Mouse (Mus musculus): ENCODE measurements at regions not wholly inside any gene's neighbourhood (a gene's known extent, or its start where the extent isn't known, plus 50 kb on each side); places are given as distances from the start of the nearest gene placed in this dataset.
A peak's percentile ranks its signal among the peaks of the same experiment; 100 is the strongest.

DNA sequence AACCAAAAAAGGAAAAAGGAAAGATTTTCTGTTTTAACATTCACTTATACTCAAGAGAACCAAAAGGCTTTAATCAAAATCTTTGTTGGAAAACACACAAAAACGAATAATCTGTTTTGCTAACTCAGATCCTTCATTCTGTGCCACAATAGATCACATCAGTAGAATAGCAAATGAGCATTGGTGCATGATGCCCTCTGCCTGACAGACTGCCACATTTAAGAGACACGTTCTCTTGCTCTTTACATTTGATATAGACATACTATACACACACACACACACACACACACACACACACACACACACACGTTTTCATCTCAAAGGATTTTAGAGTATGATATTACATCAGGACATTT, 1260.5 kb downstream of the Pla2g4a start:
- WGBS = 49% methylated on average over 3 of the region's 3 CpGs
- Histone ChIP-seq H3K36me3 (no peaks in the 10 kb centered on the region), H3K4me2 (no peak overlapping the region), H3K9ac (no peak overlapping the region), H3K27ac (replicated peaks) (no peak overlapping the region), H3K9me3 (no peaks in the 10 kb centered on the region), H3K27me3 (no peaks in the 10 kb centered on the region), H3K4me3 (no peak overlapping the region), H3K4me1 (replicated peaks) (no peaks in the 10 kb centered on the region)
- no peak for ATAC-seq (ENCODE audit: low read depth)

DNA sequence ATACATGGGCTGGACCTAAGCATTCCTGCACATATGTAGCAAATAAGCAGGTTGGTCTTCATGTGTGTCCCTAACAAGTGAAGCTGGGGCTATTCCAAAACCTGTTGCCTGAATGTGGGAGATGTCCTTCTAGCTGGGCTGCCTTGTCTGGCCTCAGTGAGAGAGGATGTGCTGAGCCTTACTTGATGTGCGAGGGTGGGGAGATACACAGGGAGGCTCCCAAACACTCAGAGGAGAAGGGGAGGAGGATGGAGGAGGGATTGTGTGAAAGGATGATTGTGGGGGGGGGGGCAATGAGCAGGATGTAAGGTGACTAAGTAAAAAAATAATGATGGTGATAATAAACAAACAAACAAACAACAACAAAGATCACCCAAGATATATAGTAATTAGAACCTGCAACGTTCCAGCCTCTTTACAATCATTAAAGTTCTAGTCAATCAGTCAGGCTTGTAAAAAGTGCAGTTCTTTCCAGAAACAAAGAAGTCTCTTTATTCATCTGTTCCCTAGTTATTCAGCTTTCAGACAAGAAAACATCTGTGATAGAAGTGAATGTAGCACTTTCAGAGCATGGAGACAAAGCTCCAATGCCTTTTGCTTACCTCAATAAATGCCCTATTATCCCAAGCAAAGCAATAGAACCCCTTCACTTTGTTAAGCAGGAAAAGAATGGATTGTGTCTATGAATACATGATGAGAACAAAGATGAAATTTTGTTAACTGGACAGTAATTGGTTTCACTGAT, 1261.1 kb downstream of the Pla2g4a start:
- Histone ChIP-seq H3K36me3 (no peaks in the 10 kb centered on the region), H3K9ac (no peak overlapping the region), H3K27me3 (no peaks in the 10 kb centered on the region), H3K4me2 (no peak overlapping the region), H3K27ac (replicated peaks) (no peak overlapping the region), H3K9me3 (no peaks in the 10 kb centered on the region), H3K4me3 (no peak overlapping the region), H3K4me1 (replicated peaks) (no peaks in the 10 kb centered on the region)
- ATAC-seq (ENCODE audit: low read depth) = no peak
- 30% methylated on average over 2 of the region's 2 CpGs for WGBS

DNA sequence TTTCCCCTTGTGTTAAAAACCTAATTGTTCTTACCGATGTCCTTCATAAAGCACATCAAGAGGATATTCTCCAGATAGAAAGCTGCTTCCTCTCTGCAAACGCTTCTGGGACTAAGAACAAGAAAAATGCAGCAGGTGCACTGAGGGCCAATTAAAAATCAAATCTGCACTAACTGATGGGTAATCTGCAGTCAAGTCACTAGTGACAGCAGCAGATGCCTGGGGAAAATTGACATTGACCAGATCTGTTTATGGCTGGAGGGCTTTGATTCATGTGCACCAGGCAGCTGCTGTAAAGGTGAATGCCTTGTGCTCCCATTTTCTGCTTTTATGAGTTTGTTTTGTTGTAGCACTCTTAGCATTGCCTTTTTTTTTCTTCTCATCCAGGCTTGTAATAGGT, 1271.0 kb downstream of the Pla2g4a start:
- Histone ChIP-seq H3K27ac (replicated peaks) (no peak overlapping the region), H3K4me1 (replicated peaks) (peaks cover 9% of the 10 kb centered on the region), H3K9me3 (no peaks in the 10 kb centered on the region), H3K36me3 (no peaks in the 10 kb centered on the region), H3K27me3 (no peaks in the 10 kb centered on the region), H3K4me3 (no peak overlapping the region), H3K4me2 (no peak overlapping the region), H3K9ac (no peak overlapping the region)
- 39% methylated on average over 2 of the region's 2 CpGs for WGBS
- peak; percentile 40 for ATAC-seq (ENCODE audit: low read depth)

DNA sequence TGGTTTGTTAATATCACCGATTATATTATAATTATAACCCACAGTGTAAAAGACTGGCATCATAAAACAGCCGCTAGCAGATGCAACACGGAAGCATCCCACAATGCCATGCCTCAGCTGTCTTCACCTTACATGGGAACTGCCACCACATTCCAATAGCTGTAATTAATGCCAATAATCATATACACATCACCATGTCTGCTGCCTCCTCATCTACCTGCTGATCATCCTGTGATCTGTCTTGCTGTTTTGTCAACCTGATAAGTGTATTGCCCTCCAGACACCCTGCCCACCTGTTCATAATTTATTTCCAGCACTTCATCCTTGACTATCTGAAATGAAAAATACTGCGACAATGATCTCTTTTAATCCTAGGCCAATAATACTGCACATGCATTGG, 1271.5 kb downstream of the Pla2g4a start:
- H3K9ac ChIP-seq = no peak overlapping the region
- no peaks in the 10 kb centered on the region for H3K36me3 ChIP-seq
- no peak overlapping the region for H3K4me3 ChIP-seq
- no peak overlapping the region for H3K27ac ChIP-seq (replicated peaks)
- WGBS = 62% methylated on average over 4 of the region's 4 CpGs
- peaks cover 9% of the 10 kb centered on the region for H3K4me1 ChIP-seq (replicated peaks)
- no peaks in the 10 kb centered on the region for H3K27me3 ChIP-seq
- no peak overlapping the region for H3K4me2 ChIP-seq
- no peaks in the 10 kb centered on the region for H3K9me3 ChIP-seq
- 0 out of 2 replicates have a peak, but pooled peaks have one; percentile 43 for ATAC-seq (ENCODE audit: low read depth)

DNA sequence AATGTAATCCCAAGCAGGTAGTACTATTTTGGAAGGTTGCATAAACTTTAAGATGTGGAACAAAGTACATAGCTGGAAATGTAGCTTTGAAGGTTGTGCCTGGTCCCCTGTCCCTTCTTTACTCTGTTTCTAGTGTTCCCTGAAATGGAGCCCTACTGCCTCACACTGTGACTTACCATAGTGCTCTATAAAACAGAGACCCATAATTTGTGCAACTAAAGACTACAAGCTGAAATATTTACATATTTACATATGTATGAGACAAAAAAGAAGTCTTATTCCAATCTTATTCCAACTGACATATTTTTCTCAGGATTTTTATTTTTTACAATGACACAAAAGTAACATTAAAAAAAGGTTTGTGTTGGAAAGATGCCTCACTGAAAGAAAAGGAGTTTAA, 1285.6 kb downstream of the Pla2g4a start:
- H3K9ac ChIP-seq = no peak overlapping the region
- H3K4me2 ChIP-seq = no peak overlapping the region
- no peaks in the 10 kb centered on the region for H3K4me1 ChIP-seq (replicated peaks)
- H3K36me3 ChIP-seq = no peaks in the 10 kb centered on the region
- no peak for ATAC-seq (ENCODE audit: low read depth)
- H3K9me3 ChIP-seq = peaks cover 5% of the 10 kb centered on the region; the same call in 1 of the 2 replicates
- H3K27ac ChIP-seq (replicated peaks) = no peak overlapping the region
- H3K27me3 ChIP-seq = no peaks in the 10 kb centered on the region
- no peak overlapping the region for H3K4me3 ChIP-seq

DNA sequence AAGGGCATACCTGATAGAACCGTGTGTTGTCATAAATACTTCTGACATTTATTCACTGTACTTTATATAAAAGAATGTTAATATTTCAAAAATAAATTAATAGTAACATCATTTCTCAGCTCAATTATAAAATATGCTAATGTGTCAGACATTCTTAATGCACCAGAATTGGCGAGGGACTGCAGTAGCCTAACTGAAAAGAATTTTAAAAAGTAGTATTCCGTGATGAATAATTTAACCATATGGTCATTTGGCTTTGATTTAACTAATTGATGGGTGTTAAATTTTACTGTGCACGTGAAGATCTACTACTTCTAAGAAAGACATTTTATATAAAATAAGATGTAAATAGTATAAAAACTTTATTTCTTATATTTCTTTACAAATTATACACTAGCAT, 1296.7 kb downstream of the Pla2g4a start:
- H3K9me3 ChIP-seq = no peaks in the 10 kb centered on the region
- no peak overlapping the region for H3K27ac ChIP-seq (replicated peaks)
- no peaks in the 10 kb centered on the region for H3K36me3 ChIP-seq
- H3K4me3 ChIP-seq = no peak overlapping the region
- no peak overlapping the region for H3K9ac ChIP-seq
- no peaks in the 10 kb centered on the region for H3K4me1 ChIP-seq (replicated peaks)
- no peaks in the 10 kb centered on the region for H3K27me3 ChIP-seq
- ATAC-seq (ENCODE audit: low read depth) = no peak
- H3K4me2 ChIP-seq = no peak overlapping the region
- WGBS = 63% methylated on average over 4 of the region's 4 CpGs

DNA sequence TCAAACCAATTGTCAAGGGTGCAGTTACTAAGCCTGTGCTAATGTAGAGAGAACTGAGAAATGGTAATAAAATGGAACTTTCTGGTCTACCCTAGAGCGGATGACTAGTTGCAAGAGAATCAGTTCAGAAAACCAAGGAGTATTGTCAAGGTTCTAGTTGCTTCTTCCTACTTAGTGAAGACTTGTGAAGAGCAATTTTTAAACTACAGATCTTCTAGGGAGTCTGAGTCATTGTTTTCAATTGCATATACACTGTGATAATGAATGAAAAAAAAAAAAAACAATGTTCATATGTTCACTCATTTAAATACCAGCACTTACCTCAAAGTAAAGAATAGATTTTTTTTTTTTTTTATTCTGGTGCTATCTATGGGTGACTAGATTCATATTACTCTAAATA, 1304.1 kb downstream of the Pla2g4a start:
- Histone ChIP-seq H3K27me3 (no peaks in the 10 kb centered on the region), H3K4me2 (no peak overlapping the region), H3K36me3 (no peaks in the 10 kb centered on the region), H3K4me1 (replicated peaks) (no peaks in the 10 kb centered on the region), H3K27ac (replicated peaks) (no peak overlapping the region), H3K4me3 (no peak overlapping the region), H3K9ac (no peak overlapping the region), H3K9me3 (no peaks in the 10 kb centered on the region)
- ATAC-seq (ENCODE audit: low read depth) = no peak
- 83% methylated on average over 1 of the region's 1 CpGs for WGBS
